Mouse (Mus musculus): ENCODE data around the gene Fkbp6. TPM values are rescaled to one million over a fixed set of nuclear protein-coding genes. Genes with fewer than 3 reads are reported as not detected.
"Not testable (repeated sequence)": the region's sequence is repeated elsewhere in the genome, so short reads cannot be mapped to it uniquely, and the experiment has no call there.

Fkbp6 gene
- polyA plus RNA-seq, 1 experiment from 2014 or later: 0.13 TPM

GRCm38 (mm10) chr5:135369787-135370654 lies 20.2 kb upstream of the Fkbp6 start, which contains the start of gene Nsun5:
Gene Nsun5, plus strand, starts transcription at chr5:135369953.
- WGBS: under 1% methylated on average over 64 of the region's 64 CpGs
- Histone ChIP-seq H3K27ac (peak within 1 kb of the TSS; percentile 81), H3K27me3 (0 out of 2 replicates have a peak, but pooled peaks cover 7% of the 10 kb centered on the region), H3K9me3 (no peaks in the 10 kb centered on the region), H3K4me1 (replicated peaks) (peaks cover 20% of the 10 kb centered on the region), H3K36me3 (peaks cover 37% of the 10 kb centered on the region), H3K9ac (peak within 1 kb of the TSS; percentile 93), H3K4me2 (peak within 1 kb of the TSS; percentile 88), H3K4me3 (peak within 1 kb of the TSS; percentile 97)
- peak; percentile 84 for ATAC-seq (ENCODE audit: low FRiP score)

- Histone ChIP-seq H3K4me2 (peak overlapping the region; percentile 88), H3K4me1 (replicated peaks) (peaks cover 20% of the 10 kb centered on the region), H3K9ac (peak overlapping the region; percentile 93), H3K27ac (peak overlapping the region; percentile 81), H3K4me3 (peak overlapping the region; percentile 97), H3K36me3 (peaks cover 29% of the 10 kb centered on the region)
- WGBS: 54% methylated on average over 9 of the region's 9 CpGs
- H3K9me3 ChIP-seq; H3K27me3 ChIP-seq; ATAC-seq (ENCODE audit: low FRiP score): not testable (repeated sequence)
Measured at GRCm38 (mm10) chr5:135369196-135369595, 19.4 kb upstream of the Fkbp6 start.

GRCm38 (mm10) chr5:135368312-135368711 lies 18.5 kb upstream of the Fkbp6 start:
- 80% methylated on average over 6 of the region's 6 CpGs for WGBS
- Histone ChIP-seq H3K4me1 (replicated peaks) (peaks cover 20% of the 10 kb centered on the region), H3K4me3 (no peak overlapping the region), H3K27me3 (0 out of 2 replicates have a peak, but pooled peaks cover 7% of the 10 kb centered on the region), H3K36me3 (peaks cover 20% of the 10 kb centered on the region), H3K9me3 (no peaks in the 10 kb centered on the region), H3K27ac (no peak overlapping the region), H3K9ac (no peak overlapping the region), H3K4me2 (no peak overlapping the region)
- ATAC-seq (ENCODE audit: low FRiP score): no peak

- WGBS: 57% methylated on average over 6 of the region's 6 CpGs
- ATAC-seq (ENCODE audit: low FRiP score): no peak
- H3K9me3 ChIP-seq: no peaks in the 10 kb centered on the region
- H3K4me1 ChIP-seq (replicated peaks): peaks cover 20% of the 10 kb centered on the region
- no peak overlapping the region for H3K4me2 ChIP-seq
- no peak overlapping the region for H3K9ac ChIP-seq
- peaks cover 17% of the 10 kb centered on the region for H3K36me3 ChIP-seq
- 0 out of 2 replicates have a peak, but pooled peaks cover 7% of the 10 kb centered on the region for H3K27me3 ChIP-seq
- no peak overlapping the region for H3K4me3 ChIP-seq
- H3K27ac ChIP-seq: no peak overlapping the region
Measured at GRCm38 (mm10) chr5:135367841-135368240, 18.0 kb upstream of the Fkbp6 start.

- 32% methylated on average over 12 of the region's 12 CpGs for WGBS
- Histone ChIP-seq H3K4me3 (no peak overlapping the region), H3K36me3 (no peaks in the 10 kb centered on the region), H3K9me3 (no peaks in the 10 kb centered on the region), H3K27me3 (peaks cover 7% of the 10 kb centered on the region; the same call in 1 of the 2 replicates), H3K27ac (no peak overlapping the region), H3K4me1 (replicated peaks) (no peaks in the 10 kb centered on the region), H3K9ac (no peak overlapping the region), H3K4me2 (no peak overlapping the region)
- no peak for ATAC-seq (ENCODE audit: low FRiP score)
Measured at GRCm38 (mm10) chr5:135363540-135363939, 13.7 kb upstream of the Fkbp6 start.

GRCm38 (mm10) chr5:135362572-135362971 lies 12.7 kb upstream of the Fkbp6 start:
- Histone ChIP-seq H3K4me2 (no peak overlapping the region), H3K4me3 (no peak overlapping the region), H3K27ac (no peak overlapping the region), H3K4me1 (replicated peaks) (no peaks in the 10 kb centered on the region), H3K9me3 (peaks cover 2% of the 10 kb centered on the region; the same call in 1 of the 2 replicates), H3K36me3 (no peaks in the 10 kb centered on the region), H3K27me3 (peaks cover 7% of the 10 kb centered on the region; the same call in 1 of the 2 replicates), H3K9ac (no peak overlapping the region)
- WGBS: 94% methylated on average over 3 of the region's 3 CpGs
- ATAC-seq (ENCODE audit: low FRiP score): no peak

GRCm38 (mm10) chr5:135359772-135360171 lies 9.9 kb upstream of the Fkbp6 start:
- WGBS: 94% methylated on average over 2 of the region's 2 CpGs
- H3K27ac ChIP-seq: no peak overlapping the region

GRCm38 (mm10) chr5:135357556-135357955 lies 7.7 kb upstream of the Fkbp6 start:
- WGBS: 85% methylated on average over 2 of the region's 2 CpGs
- ATAC-seq (ENCODE audit: low FRiP score): no peak

More at GRCm38 (mm10) chr5:135359772-135360171, 9.9 kb upstream of the Fkbp6 start:
- H3K9me3 ChIP-seq: peaks cover 3% of the 10 kb centered on the region; the same call in 1 of the 2 replicates
- no peak for ATAC-seq (ENCODE audit: low FRiP score)
- no peaks in the 10 kb centered on the region for H3K36me3 ChIP-seq
- H3K27me3 ChIP-seq: peaks cover 5% of the 10 kb centered on the region; the same call in 1 of the 2 replicates
- no peak overlapping the region for H3K9ac ChIP-seq
- H3K4me2 ChIP-seq: no peak overlapping the region
- H3K4me1 ChIP-seq (replicated peaks): no peaks in the 10 kb centered on the region
- H3K4me3 ChIP-seq: no peak overlapping the region

GRCm38 (mm10) chr5:135356090-135356489 lies 6.2 kb upstream of the Fkbp6 start:
- no peaks in the 10 kb centered on the region for H3K36me3 ChIP-seq
- no peak overlapping the region for H3K4me2 ChIP-seq
- H3K27me3 ChIP-seq: peaks cover 22% of the 10 kb centered on the region
- H3K4me1 ChIP-seq (replicated peaks): no peaks in the 10 kb centered on the region
- H3K9me3 ChIP-seq: peaks cover 3% of the 10 kb centered on the region; the same call in 1 of the 2 replicates
- no peak for ATAC-seq (ENCODE audit: low FRiP score)
- no peak overlapping the region for H3K27ac ChIP-seq
- no peak overlapping the region for H3K9ac ChIP-seq
- 39% methylated on average over 1 of the region's 1 CpGs for WGBS
- no peak overlapping the region for H3K4me3 ChIP-seq

More at GRCm38 (mm10) chr5:135357556-135357955, 7.7 kb upstream of the Fkbp6 start:
- Histone ChIP-seq H3K4me1 (replicated peaks) (no peaks in the 10 kb centered on the region), H3K27me3 (peaks cover 20% of the 10 kb centered on the region), H3K4me2 (no peak overlapping the region), H3K9ac (no peak overlapping the region), H3K27ac (no peak overlapping the region), H3K4me3 (no peak overlapping the region), H3K9me3 (peaks cover 3% of the 10 kb centered on the region; the same call in 1 of the 2 replicates), H3K36me3 (no peaks in the 10 kb centered on the region)

GRCm38 (mm10) chr5:135353564-135353963 lies 3.7 kb upstream of the Fkbp6 start:
- Histone ChIP-seq H3K36me3 (no peaks in the 10 kb centered on the region), H3K27ac (no peak overlapping the region), H3K27me3 (peaks cover 22% of the 10 kb centered on the region), H3K4me3 (no peak overlapping the region), H3K9ac (no peak overlapping the region), H3K4me1 (replicated peaks) (no peaks in the 10 kb centered on the region), H3K9me3 (peaks cover 3% of the 10 kb centered on the region; the same call in 1 of the 2 replicates), H3K4me2 (no peak overlapping the region)
- WGBS: 15% methylated on average over 20 of the region's 20 CpGs
- no peak for ATAC-seq (ENCODE audit: low FRiP score)

- H3K9ac ChIP-seq: no peak within 1 kb of the TSS
- no peak within 1 kb of the TSS for H3K4me3 ChIP-seq
- no peaks in the 10 kb centered on the region for H3K4me1 ChIP-seq (replicated peaks)
- H3K9me3 ChIP-seq: peaks cover 3% of the 10 kb centered on the region; the same call in 1 of the 2 replicates
- H3K27ac ChIP-seq: no peak within 1 kb of the TSS
- H3K27me3 ChIP-seq: peaks cover 22% of the 10 kb centered on the region
- 55% methylated on average over 9 of the region's 9 CpGs for WGBS
- ATAC-seq (ENCODE audit: low FRiP score): no peak
- no peak within 1 kb of the TSS for H3K4me2 ChIP-seq
- H3K36me3 ChIP-seq: no peaks in the 10 kb centered on the region
Measured at GRCm38 (mm10) chr5:135352995-135353394, 3.2 kb upstream of the Fkbp6 start, which contains the start of gene Trim50. Gene Trim50, plus strand, starts transcription at chr5:135353295.

- Histone ChIP-seq H3K4me3 (no peak overlapping the region), H3K4me1 (replicated peaks) (no peaks in the 10 kb centered on the region), H3K36me3 (no peaks in the 10 kb centered on the region), H3K27me3 (peaks cover 22% of the 10 kb centered on the region), H3K9me3 (no peaks in the 10 kb centered on the region), H3K27ac (no peak overlapping the region), H3K4me2 (no peak overlapping the region), H3K9ac (no peak overlapping the region)
- WGBS: 90% methylated on average over 13 of the region's 13 CpGs
- no peak for ATAC-seq (ENCODE audit: low FRiP score)
Measured at GRCm38 (mm10) chr5:135351606-135352005, 1.8 kb upstream of the Fkbp6 start.

All from hindbrain, embryonic 13.5 days (tissue).